Mouse (Mus musculus): Measurements from ENCODE around the gene Cyp4b1. TPM values are rescaled to one million over a fixed set of nuclear protein-coding genes. Genes with fewer than 3 reads are reported as not detected.
"Not testable (repeated sequence)": the region's sequence is repeated elsewhere in the genome, so short reads cannot be mapped to it uniquely, and the experiment has no call there.

Gene Cyp4b1
- 1 to 10 TPM; 3.7 to 4.3 TPM for total RNA-seq (2021)

DNA sequence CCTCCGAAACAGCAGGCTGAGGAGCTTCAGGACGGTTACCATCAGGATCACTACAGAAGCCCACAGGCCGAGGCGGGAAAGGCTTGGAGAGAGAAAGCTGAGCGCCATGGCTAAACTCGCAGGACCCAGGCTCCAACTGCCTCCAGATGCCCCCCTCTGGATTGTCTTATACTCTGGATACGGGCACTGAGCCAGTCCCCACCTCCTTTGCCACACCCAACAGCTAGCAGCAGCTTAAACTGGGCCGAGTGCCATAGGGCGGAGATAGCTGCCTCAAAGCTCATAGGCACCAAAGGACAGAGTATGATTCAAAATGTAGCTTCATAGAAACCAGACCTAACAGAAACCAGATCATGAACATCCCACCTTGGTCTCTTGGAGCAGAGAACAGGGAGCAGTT is at the start of gene Cyp4b1:
Gene Cyp4b1, minus strand, starts transcription at position 144 of the 400 bp plus-strand sequence.
- intact Hi-C loops (cut with DNase I), result no loop called here
- no peak for DNase-seq

DNA sequence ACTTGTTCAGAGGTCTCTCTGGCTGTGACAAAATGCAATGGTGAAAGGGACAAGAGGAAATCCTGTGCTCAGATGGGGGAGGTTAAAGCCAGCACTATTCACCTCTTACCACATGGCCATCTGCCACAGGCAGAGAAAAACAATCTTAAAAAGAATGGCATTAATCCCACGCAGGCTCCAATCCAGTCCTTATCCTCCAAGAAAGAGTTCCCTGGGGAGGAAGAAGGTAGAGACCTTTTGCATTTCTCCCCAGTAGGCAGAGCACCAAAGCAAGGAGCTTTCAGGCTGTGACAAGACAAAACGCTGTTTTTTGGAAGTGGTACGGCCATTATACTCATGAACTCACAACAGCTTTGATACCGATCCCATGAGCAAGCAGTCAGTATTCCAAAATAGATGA is 38.8 kb upstream of the Cyp4b1 start:
- intact Hi-C loops (cut with DNase I), result no loop called here
- no peak for DNase-seq

DNA sequence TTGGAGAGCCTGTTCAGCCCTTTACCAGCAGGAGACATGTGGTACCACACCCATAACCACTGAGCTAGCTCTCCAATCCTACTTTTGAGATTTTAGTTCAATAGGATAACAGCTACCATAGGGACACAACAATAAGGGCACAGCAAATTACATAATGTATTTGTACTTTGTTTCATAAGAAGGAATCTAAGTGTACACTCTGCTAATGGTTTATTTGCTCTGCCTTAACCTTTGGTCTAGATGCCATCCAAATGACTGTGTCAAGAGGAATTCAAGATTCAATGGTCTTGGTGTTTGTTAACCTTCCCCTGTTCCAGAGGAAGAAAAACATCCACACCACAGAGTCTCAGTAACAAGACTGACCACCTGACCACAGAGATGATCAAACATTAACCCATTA is 11.7 kb upstream of the Cyp4b1 start:
- no peak for DNase-seq
- intact Hi-C loops (cut with DNase I), result no loop called here

DNA sequence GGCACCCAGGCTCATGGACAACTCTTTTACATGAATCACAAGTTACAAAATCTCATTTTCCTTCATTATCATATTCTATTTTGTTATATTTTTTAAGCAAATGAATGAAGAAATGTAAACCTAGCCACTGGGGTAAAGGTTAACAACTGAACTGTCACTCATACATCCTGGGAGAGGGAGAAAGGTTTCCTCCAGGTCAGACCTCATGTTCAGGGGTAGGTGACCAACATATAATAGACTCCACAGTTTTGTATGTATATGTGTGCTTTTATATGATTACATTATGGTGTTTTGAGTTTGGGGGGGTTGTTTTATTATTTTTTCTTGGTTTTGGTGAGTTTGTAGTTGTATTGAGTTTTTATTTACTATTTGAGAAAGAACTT is 10.3 kb upstream of the Cyp4b1 start:
- no peak for DNase-seq
- intact Hi-C loops (cut with DNase I), result no loop called here

DNA sequence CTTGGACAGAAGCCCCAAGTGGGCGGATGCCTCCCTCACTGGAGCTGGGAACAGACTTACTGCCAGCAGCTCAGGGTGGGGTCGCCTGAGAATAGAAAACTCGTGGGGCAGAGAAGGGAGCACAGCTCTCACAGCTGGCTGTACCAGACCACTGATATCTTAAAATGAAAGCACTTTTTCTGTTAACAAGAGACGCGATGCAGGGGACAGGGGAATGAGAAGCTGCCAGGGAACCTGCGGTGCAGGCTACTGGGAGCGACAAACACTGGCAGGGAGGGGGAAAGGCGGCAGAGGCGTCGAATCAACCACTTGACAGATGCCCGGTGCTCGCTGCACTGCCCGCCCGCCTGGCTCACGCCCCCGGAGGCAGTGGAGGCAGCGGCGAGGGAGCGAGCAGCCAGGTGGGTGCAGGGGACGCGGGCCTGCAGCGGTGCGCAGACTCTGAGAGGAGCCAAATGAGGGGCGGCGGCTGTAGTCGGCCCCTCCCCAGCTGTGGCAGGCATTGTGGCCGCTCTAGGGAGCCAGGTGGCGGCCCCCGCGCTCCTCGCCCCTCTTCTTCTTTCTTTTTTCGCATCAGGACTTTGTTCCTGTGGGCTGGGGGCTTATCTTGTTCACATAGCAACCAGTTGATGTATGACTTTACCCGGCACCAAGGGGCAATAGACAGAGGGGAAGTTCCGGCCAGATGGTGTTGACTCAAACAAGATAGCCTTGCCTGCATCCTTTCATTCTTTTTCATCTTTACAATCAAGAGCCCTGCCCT is 9.8 kb upstream of the Cyp4b1 start:
- intact Hi-C loops (cut with DNase I), result no loop called here
- DNase-seq, result peak; percentile 25

DNA sequence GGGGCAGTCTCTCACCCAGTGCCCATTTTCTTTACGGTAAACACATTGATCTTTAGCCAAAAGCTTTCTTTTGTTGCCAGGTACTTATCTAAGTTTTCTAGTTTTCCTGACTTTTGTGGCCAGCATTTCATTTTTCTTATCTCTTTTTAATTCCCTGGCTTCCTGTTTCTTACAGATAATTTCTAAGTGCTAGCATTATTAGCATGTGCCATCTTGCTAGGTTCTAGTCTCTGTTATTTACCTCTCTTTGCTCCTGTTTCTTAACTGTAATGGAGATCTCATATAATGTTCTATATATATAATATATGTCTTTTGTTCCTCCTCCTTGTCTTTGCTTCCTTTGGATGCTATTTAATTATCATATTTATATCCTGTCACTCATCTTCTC is 9.0 kb upstream of the Cyp4b1 start:
- DNase-seq; intact Hi-C loops (cut with DNase I): not testable (repeated sequence)

DNA sequence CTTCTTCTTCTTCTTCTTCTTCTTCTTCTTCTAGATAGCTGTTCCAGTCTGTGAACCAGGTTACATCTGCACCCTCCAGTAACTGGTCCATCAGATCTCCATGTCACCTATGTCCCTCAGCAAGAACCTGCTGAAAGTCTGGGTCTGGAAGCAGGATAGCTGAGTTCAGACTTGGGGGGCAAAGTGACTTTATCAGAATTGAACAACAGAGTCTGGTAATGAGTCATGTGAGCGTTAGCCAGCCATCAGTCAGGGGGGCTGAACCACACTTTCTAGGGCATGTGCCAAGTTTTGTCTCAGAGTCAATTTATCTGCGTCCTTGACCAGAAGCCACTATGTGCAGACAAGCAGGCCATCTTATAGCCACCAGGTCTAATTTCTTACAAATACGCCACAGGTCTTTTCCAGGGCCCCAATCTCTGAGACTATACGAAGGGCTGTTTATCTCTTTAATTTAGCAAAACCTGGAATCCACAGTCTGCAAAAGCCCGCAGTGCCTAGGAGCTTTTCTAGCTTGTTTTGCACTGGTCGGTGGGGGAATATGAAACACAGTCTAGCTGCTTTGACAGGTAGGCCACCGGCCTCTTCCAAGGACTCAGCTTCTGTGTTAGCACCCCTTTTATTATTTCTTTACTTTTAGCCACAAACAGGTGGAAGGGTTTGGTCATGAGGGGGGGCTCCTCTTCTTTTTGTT is 8.5 kb upstream of the Cyp4b1 start:
- DNase-seq; intact Hi-C loops (cut with DNase I): not testable (repeated sequence)

DNA sequence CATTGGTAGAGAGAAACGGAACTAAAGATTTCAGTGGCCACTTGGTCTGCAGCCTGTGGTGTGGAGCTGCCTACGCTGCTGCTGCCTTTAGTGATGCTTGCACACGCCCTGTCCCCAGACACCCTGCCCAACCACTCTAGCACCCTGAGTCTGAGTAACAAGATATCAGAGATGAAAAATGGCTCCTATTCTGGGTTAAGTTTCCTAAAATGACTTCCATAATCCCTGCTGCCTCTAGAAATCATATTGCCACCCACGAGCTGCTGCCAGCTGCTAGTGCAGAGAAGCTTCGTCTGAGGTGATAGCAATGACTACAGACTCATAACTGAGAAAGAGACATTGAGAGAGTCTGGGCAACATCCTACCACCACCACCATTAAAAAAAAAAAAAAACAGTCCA is 3.3 kb upstream of the Cyp4b1 start:
- intact Hi-C loops (cut with DNase I), result no loop called here
- DNase-seq, result no peak

DNA sequence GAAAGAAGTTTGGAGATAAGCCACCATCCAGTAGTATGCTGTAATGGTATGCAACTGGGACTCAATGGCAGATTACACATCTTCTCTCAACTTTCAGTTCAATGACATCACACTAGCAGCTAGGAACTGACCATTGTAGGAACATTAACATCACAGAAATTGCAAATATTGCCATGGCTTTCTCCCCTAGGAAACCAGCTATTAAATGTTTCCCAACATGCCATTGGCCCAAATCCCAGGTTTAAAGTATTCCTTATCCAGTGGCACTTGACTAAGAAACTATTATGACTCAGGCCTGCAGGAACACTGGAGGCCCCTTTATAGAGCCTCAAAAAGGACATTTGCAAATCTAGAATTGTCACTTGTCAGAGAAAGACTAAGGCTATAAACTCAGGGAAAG is 1.8 kb upstream of the Cyp4b1 start:
- intact Hi-C loops (cut with DNase I), result no loop called here
- DNase-seq, result no peak

DNA sequence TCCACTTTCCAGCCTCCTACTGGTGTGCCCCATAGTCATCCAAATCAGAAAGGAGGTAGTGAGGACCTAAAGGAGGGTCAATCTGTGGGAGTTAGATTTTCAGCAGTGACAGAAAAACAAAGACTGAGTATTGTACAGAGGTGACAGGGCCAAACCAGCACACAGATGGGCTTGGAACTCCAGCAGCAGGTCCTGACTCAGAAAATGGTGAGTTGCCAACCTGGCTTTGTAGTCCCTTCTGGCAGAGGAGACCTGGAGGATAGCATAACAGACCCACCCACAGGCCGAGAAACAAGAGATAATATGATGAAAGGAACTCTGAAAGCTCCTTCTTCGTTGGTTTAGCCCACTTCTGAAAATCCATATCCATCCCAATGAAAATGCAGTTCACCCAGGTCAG is 1.2 kb upstream of the Cyp4b1 start:
- intact Hi-C loops (cut with DNase I), result no loop called here
- DNase-seq, result no peak

DNA sequence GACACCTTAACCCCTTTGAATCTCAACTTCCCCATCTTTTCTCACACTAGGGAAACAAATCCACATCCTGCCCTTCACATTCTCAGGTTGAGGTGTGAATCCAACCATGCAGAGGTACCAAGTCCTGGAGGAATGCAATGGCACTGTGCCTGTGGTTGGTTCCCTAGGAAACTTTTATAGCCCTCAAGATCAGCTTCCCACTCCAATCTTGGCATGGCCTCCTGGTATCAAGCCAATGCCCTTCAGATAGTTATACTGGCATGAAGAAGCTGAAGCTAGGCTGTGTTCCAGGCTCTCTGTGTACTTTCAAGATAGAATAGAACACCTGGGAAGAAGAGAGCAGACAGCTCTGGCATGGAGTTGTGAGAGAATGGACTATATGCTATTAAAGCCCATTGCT is 2.2 kb downstream of the Cyp4b1 start:
- peak; percentile 5 for DNase-seq
- intact Hi-C loops (cut with DNase I), result no loop called here

DNA sequence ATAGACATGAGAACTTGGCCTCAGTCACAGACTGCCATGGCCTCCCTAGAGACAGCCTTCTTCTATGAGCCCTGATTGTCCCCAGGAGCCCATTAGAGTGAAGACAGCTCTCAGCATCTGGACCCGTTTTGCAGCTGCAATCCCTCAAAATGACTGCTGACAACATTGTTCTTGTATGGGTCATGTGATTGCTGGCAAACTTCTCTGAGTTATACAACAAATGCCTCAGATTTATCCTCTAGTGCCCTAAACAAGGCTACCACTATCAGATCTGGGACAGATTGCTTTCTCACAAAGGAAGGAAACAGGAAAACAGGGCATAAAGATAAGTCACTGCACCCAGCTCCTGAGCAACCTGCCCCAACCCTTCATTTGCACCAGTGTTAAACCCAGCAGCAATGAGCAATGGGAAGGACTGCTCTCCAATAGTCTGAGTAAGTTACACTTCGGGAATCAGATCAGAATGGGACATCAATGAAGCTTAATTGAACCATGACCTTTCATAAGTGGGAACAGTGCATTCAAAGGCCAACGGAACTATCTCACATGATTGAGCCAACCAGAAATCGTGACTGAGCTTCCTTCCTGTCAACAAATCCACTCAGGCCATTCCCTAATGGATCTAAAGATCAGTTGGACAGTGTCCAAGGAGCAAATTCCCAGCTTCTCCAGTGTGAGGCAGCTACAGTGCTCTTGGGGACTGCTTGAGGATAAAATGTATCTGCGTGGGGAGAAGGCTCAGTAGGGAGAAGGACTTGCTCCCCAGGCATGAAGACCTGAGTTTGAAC is 4.4 kb downstream of the Cyp4b1 start:
- intact Hi-C loops (cut with DNase I), result no loop called here
- no peak for DNase-seq

DNA sequence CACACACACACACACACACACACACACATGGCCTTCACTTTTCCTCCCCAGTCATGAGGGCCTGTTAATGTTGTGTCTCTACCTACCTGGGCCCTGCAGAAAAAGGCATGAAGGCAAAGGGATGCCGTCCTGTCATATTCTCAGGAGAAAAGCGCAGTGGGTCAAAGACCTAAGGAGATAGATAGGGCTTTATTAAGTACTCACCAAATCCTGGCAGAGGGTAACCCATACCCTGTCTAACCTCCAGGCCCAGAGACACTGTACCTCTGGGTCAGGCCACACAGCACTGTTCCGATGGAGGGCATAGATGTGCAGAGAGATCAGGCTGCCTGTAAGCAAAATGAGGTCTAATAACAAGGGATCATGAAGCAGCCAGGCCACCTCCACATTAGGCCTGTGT is 22.0 kb downstream of the Cyp4b1 start:
- DNase-seq; intact Hi-C loops (cut with DNase I): not testable (repeated sequence)

DNA sequence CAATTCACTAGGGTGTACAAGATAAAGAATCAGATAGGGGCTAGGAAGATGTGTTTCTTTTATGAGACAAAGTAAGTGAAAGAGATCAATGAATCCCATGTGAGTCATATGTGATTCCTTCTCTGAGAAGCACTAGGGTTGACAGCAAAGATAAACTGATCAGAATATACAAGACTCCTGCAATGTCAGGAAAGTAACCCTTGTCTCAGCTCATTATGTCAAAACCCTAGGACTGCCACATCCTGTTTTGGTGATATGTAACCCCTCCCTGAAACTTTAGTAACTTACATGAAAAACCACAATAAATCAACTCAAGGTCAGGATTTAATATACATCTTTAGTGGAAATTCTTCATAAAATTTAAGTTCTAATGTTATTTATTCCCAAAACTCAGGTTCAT is 33.5 kb downstream of the Cyp4b1 start:
- intact Hi-C loops (cut with DNase I), result no loop called here
- no peak for DNase-seq

DNA sequence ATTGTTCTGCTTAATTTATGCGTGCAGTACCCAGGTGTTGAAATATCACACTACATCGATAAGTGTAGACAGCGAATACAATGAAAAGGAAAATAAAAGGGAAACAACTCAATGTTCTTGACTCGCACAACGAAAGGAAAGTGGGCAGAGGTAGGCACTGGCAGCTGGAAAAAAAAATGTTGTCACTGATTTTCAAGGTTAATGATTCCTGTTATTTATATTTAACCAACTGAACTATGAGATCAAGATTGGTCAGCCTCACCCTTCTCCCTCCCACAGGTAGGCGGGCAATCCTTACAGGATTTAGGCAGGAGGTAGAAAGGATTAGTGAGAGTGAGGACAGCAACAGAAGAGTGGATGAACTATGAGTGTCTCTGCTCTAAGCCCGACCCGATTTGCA is 46.9 kb downstream of the Cyp4b1 start, which contains the start of gene Cyp4a32:
Gene Cyp4a32, plus strand, starts transcription at position 359 of the 400 bp plus-strand sequence.
- DNase-seq; intact Hi-C loops (cut with DNase I): not testable (repeated sequence)

DNA sequence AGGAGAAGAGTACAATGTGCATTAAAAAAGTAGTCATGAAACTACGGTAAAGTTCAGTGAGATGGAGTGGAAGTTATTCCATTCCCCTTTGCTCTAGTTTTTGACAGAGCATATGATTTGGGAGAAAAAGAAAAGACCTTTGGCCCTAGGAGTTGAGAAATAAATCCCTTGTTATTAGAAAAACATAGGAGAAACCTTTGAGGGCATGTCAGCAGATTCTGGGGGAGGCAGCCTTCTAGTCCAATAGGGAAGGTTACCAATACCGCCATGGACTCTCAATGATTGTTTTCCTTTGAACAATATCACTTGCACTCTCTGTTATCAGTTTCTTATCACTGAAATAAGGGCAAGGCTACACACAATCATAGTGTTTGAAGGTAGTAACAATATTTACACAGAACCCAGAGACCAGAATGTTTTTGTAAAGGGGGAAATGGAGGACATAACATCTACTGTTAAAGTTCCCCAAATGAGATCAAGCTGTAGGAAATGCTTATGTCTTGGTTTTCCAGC is 50.6 kb downstream of the Cyp4b1 start:
- no peak for DNase-seq
- intact Hi-C loops (cut with DNase I), result no loop called here

DNA sequence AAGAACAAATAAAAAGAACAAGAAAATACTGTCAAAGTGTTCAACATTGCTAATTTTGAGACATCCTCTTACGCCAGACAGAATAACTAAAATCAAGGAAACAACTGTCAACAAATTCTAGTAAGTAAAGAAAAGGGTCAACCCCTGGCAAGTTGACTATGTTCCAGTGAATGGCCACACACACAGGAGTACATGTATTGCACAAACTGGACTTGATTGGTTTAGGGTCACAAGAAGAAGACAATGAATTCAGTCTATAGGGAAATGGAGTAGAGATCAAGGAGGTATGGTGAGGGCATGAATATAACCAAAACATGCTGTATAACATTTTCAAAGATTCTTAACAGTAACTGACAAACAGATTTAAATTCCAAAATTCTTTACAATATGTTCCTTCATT is 51.2 kb downstream of the Cyp4b1 start:
- intact Hi-C loops (cut with DNase I), result no loop called here
- no peak for DNase-seq

DNA sequence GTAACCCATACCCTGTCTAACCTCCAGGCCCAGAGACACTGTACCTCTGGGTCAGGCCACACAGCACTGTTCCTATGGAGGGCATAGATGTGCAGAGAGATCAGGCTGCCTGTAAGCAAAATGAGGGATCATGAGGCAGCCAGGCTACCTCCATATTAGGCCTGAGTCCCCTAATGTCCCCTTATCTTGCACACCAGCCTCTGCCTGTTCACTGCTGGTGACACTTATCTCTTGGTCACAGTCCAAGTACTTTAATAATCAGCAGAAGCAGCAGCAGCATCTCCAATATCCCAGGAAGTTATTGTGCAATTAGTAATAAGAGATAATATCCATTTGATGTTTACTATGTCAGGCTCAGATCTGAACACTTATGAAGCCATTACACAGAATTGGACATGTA is 64.5 kb downstream of the Cyp4b1 start:
- intact Hi-C loops (cut with DNase I), result no loop called here
- DNase-seq, result no peak

DNA sequence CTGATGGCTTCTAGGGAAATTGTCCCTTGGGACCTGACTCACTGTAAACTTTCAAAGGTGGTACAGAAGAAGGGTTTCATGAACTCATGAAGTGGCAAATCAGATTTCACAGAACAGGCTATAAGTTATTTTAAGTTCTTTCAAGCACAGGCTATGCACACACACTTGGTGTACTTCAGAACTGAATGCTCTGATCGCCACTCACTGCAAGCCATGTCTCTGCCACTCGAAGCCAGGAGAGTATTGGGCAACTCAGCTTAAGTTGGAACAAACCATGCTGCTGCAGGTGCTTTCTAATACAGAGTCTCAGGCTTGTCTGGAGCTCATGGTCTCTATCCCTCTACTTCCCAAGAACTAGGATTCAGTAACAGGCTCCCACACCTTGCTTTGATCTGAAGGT is 71.7 kb downstream of the Cyp4b1 start:
- intact Hi-C loops (cut with DNase I), result no loop called here
- DNase-seq, result no peak

DNA sequence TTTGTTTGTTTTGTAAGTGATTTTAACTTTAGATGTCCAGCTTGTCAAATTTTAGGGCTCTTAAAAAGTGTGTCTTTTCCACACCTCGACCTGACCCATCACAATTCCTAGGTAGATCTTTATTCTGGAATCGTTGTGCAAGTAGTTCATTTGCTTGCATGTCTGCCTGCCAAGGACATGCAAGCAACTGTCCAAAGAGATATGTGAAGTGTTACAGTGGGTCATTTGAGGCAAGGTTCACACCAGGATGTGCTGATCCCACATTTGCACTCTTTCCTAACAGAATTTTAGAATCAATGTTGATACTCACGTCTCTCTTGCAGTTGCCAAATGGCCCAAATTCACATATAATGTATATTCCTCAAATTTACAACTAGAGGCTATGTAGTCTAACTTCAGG is 72.3 kb downstream of the Cyp4b1 start:
- DNase-seq, result no peak
- intact Hi-C loops (cut with DNase I), result no loop called here
